Comparison of ENCODE assay signal across 18 mouse cellular contexts in the genomic region with DNA sequence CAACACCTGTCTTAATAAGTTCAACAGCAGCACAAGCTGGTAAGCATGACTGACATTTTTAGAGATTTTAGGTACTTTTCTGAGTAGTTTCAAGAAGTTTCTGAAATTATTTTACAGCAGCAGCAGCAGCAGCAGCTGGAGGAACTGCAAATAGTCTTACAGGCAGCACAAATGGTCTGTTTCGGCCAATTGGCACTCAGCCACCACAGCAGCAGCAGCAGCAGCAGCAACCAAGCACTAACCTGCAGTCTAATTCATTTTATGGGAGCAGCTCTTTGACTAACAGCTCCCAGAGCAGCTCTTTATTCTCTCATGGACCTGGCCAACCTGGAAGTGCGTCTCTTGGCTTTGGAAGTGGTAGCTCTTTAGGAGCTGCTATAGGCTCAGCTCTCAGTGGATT. TPM values are rescaled to one million over a fixed set of nuclear protein-coding genes. Genes with fewer than 3 reads are reported as not detected.
DNase-seq lines count a peak whose midpoint lies in the region; ATAC-seq and TF ChIP-seq lines count a peak whose summit lies in the region.
"Had no signal": no experiment of that assay in that cellular context is flagged by ENCODE, and none has a peak within 500 bp of the region (broad histone marks: within the 10 kb centered on the region; RNA-seq: fewer than 3 reads in every experiment).

No protein-coding gene starts in this region.

- H3K36me3 ChIP-seq in lung, embryonic 14.5 days (ENCODE audit: insufficient read depth): peaks cover 57% of the 10 kb centered on the region
- peaks cover 8% of the 10 kb centered on the region; the same call in 1 of the 2 replicates for H3K36me3 ChIP-seq in lung, postnatal 0 days (ENCODE audit: insufficient read depth, low read length)
- peaks cover 57% of the 10 kb centered on the region for H3K36me3 ChIP-seq in limb, embryonic 14.5 days (ENCODE audit: control insufficient read depth, insufficient read depth, low read length)
- H3K36me3 ChIP-seq in hindbrain, embryonic 13.5 days: peaks cover 31% of the 10 kb centered on the region

- TF ChIP-seq CTCF in lung, embryonic 14.5 days (IDR thresholded peaks at IDR 0.05; ENCODE audit: low read depth): no peak
- TF ChIP-seq CTCF in lung, postnatal 0 days (IDR thresholded peaks at IDR 0.05): no peak

- no peak for TF ChIP-seq POLR2A in limb, embryonic 14.5 days (IDR thresholded peaks at IDR 0.05; ENCODE audit: borderline replicate concordance, extremely low read depth, insufficient read depth, insufficient read length)

- H3K4me3 ChIP-seq in lung, embryonic 14.5 days (ENCODE audit: low read depth, low read length): no peak overlapping the region
- H3K4me3 ChIP-seq in lung, postnatal 0 days (ENCODE audit: low read depth, low read length): no peak overlapping the region
- H3K4me3 ChIP-seq in limb, embryonic 14.5 days (replicated peaks; ENCODE audit: low read length): no peak overlapping the region
- H3K4me3 ChIP-seq in hindbrain, embryonic 13.5 days: no peak overlapping the region
- H3K4me3 ChIP-seq: erythroblast, embryonic 14.5 days; heart, adult 2 months; left cerebral cortex, adult 2 months; liver, embryonic 12.5 days had no signal

- no peak for ATAC-seq in lung, embryonic 14.5 days (ENCODE audit: insufficient read depth)
- no peak for ATAC-seq in lung, postnatal 0 days
- no peak for ATAC-seq in limb, embryonic 14.5 days (ENCODE audit: low FRiP score, low read depth)
- ATAC-seq in hindbrain, embryonic 13.5 days (ENCODE audit: low FRiP score): no peak
- ATAC-seq: forebrain, postnatal 0 days; liver, embryonic 12.5 days had no signal

- no peak overlapping the region for H3K27ac ChIP-seq in lung, embryonic 14.5 days (ENCODE audit: low read depth)
- H3K27ac ChIP-seq in lung, postnatal 0 days (ENCODE audit: low read length): no peak overlapping the region
- no peak overlapping the region for H3K27ac ChIP-seq in limb, embryonic 14.5 days (replicated peaks; ENCODE audit: low read depth, low read length)
- H3K27ac ChIP-seq in hindbrain, embryonic 13.5 days: no peak overlapping the region
- H3K27ac ChIP-seq: heart, adult 2 months; hindbrain, embryonic 14.5 days; kidney, postnatal 0 days; left cerebral cortex, adult 2 months; liver, embryonic 12.5 days; macrophage had no signal

- H3K9ac ChIP-seq in lung, embryonic 14.5 days: no peak overlapping the region
- H3K9ac ChIP-seq in lung, postnatal 0 days (replicated peaks; ENCODE audit: low read depth): no peak overlapping the region
- no peak overlapping the region for H3K9ac ChIP-seq in limb, embryonic 14.5 days (ENCODE audit: low read depth, low read length, severe bottlenecking)
- H3K9ac ChIP-seq in hindbrain, embryonic 13.5 days: no peak overlapping the region
- H3K9ac ChIP-seq: forebrain, postnatal 0 days; hindbrain, embryonic 14.5 days; liver, embryonic 12.5 days had no signal

- no peak overlapping the region for H3K4me2 ChIP-seq in lung, embryonic 14.5 days
- H3K4me2 ChIP-seq in lung, postnatal 0 days (replicated peaks; ENCODE audit: low read depth, low read length): no peak overlapping the region
- no peak overlapping the region for H3K4me2 ChIP-seq in limb, embryonic 14.5 days (replicated peaks; ENCODE audit: low read depth, low read length, severe bottlenecking)
- no peak overlapping the region for H3K4me2 ChIP-seq in hindbrain, embryonic 13.5 days
- H3K4me2 ChIP-seq: hindbrain, embryonic 14.5 days; liver, embryonic 12.5 days had no signal

- no peak for TF ChIP-seq EP300 in lung, postnatal 0 days (IDR thresholded peaks at IDR 0.05)

- H3K4me1 ChIP-seq in lung, embryonic 14.5 days (ENCODE audit: insufficient read depth): no peaks in the 10 kb centered on the region
- H3K4me1 ChIP-seq in lung, postnatal 0 days (ENCODE audit: insufficient read depth, low read depth, low read length): no peaks in the 10 kb centered on the region
- H3K4me1 ChIP-seq in limb, embryonic 14.5 days (ENCODE audit: control insufficient read depth, insufficient read depth, low read length): 0 out of 2 replicates have a peak, but pooled peaks cover 6% of the 10 kb centered on the region
- H3K4me1 ChIP-seq in hindbrain, embryonic 13.5 days (replicated peaks): no peaks in the 10 kb centered on the region
- H3K4me1 ChIP-seq: liver, embryonic 12.5 days had no signal

- no peaks in the 10 kb centered on the region for H3K9me3 ChIP-seq in lung, embryonic 14.5 days (ENCODE audit: low read depth, low read length)
- no peaks in the 10 kb centered on the region for H3K9me3 ChIP-seq in lung, postnatal 0 days (ENCODE audit: low read length)
- no peaks in the 10 kb centered on the region for H3K9me3 ChIP-seq in limb, embryonic 14.5 days (ENCODE audit: control insufficient read depth, low read length)
- no peaks in the 10 kb centered on the region for H3K9me3 ChIP-seq in hindbrain, embryonic 13.5 days
- H3K9me3 ChIP-seq: liver, embryonic 12.5 days had no signal

- 80% methylated on average over 2 of the region's 2 CpGs for whole genome bisulfite sequencing in lung, embryonic 14.5 days
- 68% methylated on average over 2 of the region's 2 CpGs for WGBS in lung, postnatal 0 days
- 39% methylated on average over 2 of the region's 2 CpGs for WGBS in limb, embryonic 14.5 days
- 88% methylated on average over 2 of the region's 2 CpGs for WGBS in hindbrain, embryonic 13.5 days

- H3K27me3 ChIP-seq in lung, embryonic 14.5 days (ENCODE audit: insufficient read depth, low read length): no peaks in the 10 kb centered on the region
- no peaks in the 10 kb centered on the region for H3K27me3 ChIP-seq in lung, postnatal 0 days (replicated peaks; ENCODE audit: insufficient read depth, low read length)
- H3K27me3 ChIP-seq in limb, embryonic 14.5 days (ENCODE audit: control insufficient read depth, insufficient read depth, low read length): no peaks in the 10 kb centered on the region
- H3K27me3 ChIP-seq in hindbrain, embryonic 13.5 days: no peaks in the 10 kb centered on the region
- H3K27me3 ChIP-seq: liver, embryonic 12.5 days had no signal

- peak; percentile 33 for DNase-seq in gastrocnemius, postnatal 10 days
- DNase-seq in gastrocnemius, postnatal 25 days: no peak
- peak; percentile 40 for DNase-seq in lung, embryonic 14.5 days
- no peak for DNase-seq in lung, postnatal 0 days (ENCODE audit: low spot score)
- peak; percentile 27 for DNase-seq in brain, adult 2 months (ENCODE audit: low read depth, low spot score)
- peak; percentile 9 for DNase-seq in limb, embryonic 14.5 days (ENCODE audit: low spot score)
- DNase-seq: cerebellum, adult 11-12 months; forebrain, postnatal 0 days; right cerebral cortex, postnatal 14 days; thymus, postnatal 14 days had no signal

RNA-seq across cellular contexts. Expression of a gene that starts 42.4 kb away (rescaled TPM):
- 10 to 100 TPM; 15.2 to 20.3 TPM for total RNA-seq in gastrocnemius, postnatal 10 days (2021)
- total RNA-seq in gastrocnemius, postnatal 25 days (2021): 1 to 10 TPM; 3.6 to 5.1 TPM
- polyA plus RNA-seq in lung, embryonic 14.5 days (2014; fragmentation: Nextera tagmentation; extraction: Ambion mirVana): 101 TPM in 2 replicates
- polyA plus RNA-seq in lung, postnatal 0 days (2015; fragmentation: Nextera tagmentation; extraction: Ambion mirVana): 303 and 306 TPM in 2 replicates
- 268 and 329 TPM in 2 replicates for polyA plus RNA-seq in limb, embryonic 14.5 days (2012; rRNA removed)
- polyA plus RNA-seq in limb, embryonic 14.5 days (2014; fragmentation: Nextera tagmentation; extraction: Ambion mirVana): 238 and 240 TPM in 2 replicates
- polyA plus RNA-seq in hindbrain, embryonic 13.5 days (2015; fragmentation: Nextera tagmentation; extraction: Ambion mirVana): 23.7 and 25.6 TPM in 2 replicates

RNA-seq across cellular contexts. Expression of a gene that starts 54.8 kb away (rescaled TPM):
- total RNA-seq in gastrocnemius, postnatal 10 days (2021): 10 to 100 TPM; 80.7 to 98.1 TPM
- 10 to 100 TPM; 60.0 to 71.0 TPM for total RNA-seq in gastrocnemius, postnatal 25 days (2021)
- polyA plus RNA-seq in lung, embryonic 14.5 days (2014; fragmentation: Nextera tagmentation; extraction: Ambion mirVana): 64.2 and 64.5 TPM in 2 replicates
- 26.9 and 31.3 TPM in 2 replicates for polyA plus RNA-seq in lung, postnatal 0 days (2015; fragmentation: Nextera tagmentation; extraction: Ambion mirVana)
- polyA plus RNA-seq in limb, embryonic 14.5 days (2012; rRNA removed): 64.3 and 76.1 TPM in 2 replicates
- polyA plus RNA-seq in limb, embryonic 14.5 days (2014; fragmentation: Nextera tagmentation; extraction: Ambion mirVana): 57.5 and 64.9 TPM in 2 replicates
- 52.5 and 56.1 TPM in 2 replicates for polyA plus RNA-seq in hindbrain, embryonic 13.5 days (2015; fragmentation: Nextera tagmentation; extraction: Ambion mirVana)

Comparison
In these comparisons a context has a peak if more than half of its experiments do, and no peak if none do; other contexts are left out.
1. DNase-seq: peak in gastrocnemius, postnatal 10 days (single experiment), lung, embryonic 14.5 days (single experiment), brain, adult 2 months (single experiment) and limb, embryonic 14.5 days (single experiment); none in gastrocnemius, postnatal 25 days (single experiment) and lung, postnatal 0 days (single experiment).